Mouse (Mus musculus): ENCODE results near the gene Snf8. TPM values are rescaled to one million over a fixed set of nuclear protein-coding genes. Genes with fewer than 3 reads are reported as not detected.

The Snf8 gene
- total and polyA plus RNA-seq, 2 experiments from 2014 or later, result 36.7 to 120 TPM

GRCm38 (mm10) chr11:96028130-96028529 is 6.6 kb upstream of the Snf8 start:
- no peaks in the 10 kb centered on the region for H3K9me3 ChIP-seq (ENCODE audit: low read length)
- H3K27ac ChIP-seq (ENCODE audit: low read depth, low read length), result no peak overlapping the region
- H3K4me2 ChIP-seq (ENCODE audit: low read depth), result no peak overlapping the region
- no peak overlapping the region for H3K9ac ChIP-seq
- WGBS, result 66% methylated on average over 5 of the region's 5 CpGs
- H3K4me3 ChIP-seq (ENCODE audit: low read depth, low read length), result no peak overlapping the region
- no peaks in the 10 kb centered on the region for H3K36me3 ChIP-seq (ENCODE audit: insufficient read depth)
- TF ChIP-seq CTCF (IDR thresholded peaks at IDR 0.05; ENCODE audit: low read depth), result no peak
- H3K4me1 ChIP-seq (ENCODE audit: insufficient read depth), result no peaks in the 10 kb centered on the region
- no peaks in the 10 kb centered on the region for H3K27me3 ChIP-seq (ENCODE audit: insufficient read depth, low read length)
- DNase-seq (no peak), ATAC-seq (no peak)

- no peaks in the 10 kb centered on the region for H3K36me3 ChIP-seq (ENCODE audit: insufficient read depth)
- no peak overlapping the region for H3K9ac ChIP-seq
- H3K9me3 ChIP-seq (ENCODE audit: low read length), result no peaks in the 10 kb centered on the region
- 90% methylated on average over 3 of the region's 3 CpGs for WGBS
- no peak overlapping the region for H3K27ac ChIP-seq (ENCODE audit: low read depth, low read length)
- H3K4me1 ChIP-seq (ENCODE audit: insufficient read depth), result peaks cover 8% of the 10 kb centered on the region; the same call in 1 of the 2 replicates
- H3K4me3 ChIP-seq (ENCODE audit: low read depth, low read length), result no peak overlapping the region
- no peak overlapping the region for H3K4me2 ChIP-seq (ENCODE audit: low read depth)
- no peaks in the 10 kb centered on the region for H3K27me3 ChIP-seq (ENCODE audit: insufficient read depth, low read length)
- DNase-seq, result no peak
- TF ChIP-seq CTCF (IDR thresholded peaks at IDR 0.05; ENCODE audit: low read depth), result no peak
- no peak for ATAC-seq
Observed at GRCm38 (mm10) chr11:96030571-96030970, 4.1 kb upstream of the Snf8 start.

GRCm38 (mm10) chr11:96031701-96032100 is 3.0 kb upstream of the Snf8 start:
- Histone ChIP-seq H3K4me3 (ENCODE audit: low read depth, low read length) (no peak overlapping the region), H3K36me3 (ENCODE audit: insufficient read depth) (no peaks in the 10 kb centered on the region), H3K27me3 (ENCODE audit: insufficient read depth, low read length) (no peaks in the 10 kb centered on the region), H3K4me1 (ENCODE audit: insufficient read depth) (peaks cover 11% of the 10 kb centered on the region; the same call in 1 of the 2 replicates), H3K4me2 (ENCODE audit: low read depth) (no peak overlapping the region), H3K9me3 (ENCODE audit: low read length) (no peaks in the 10 kb centered on the region), H3K27ac (ENCODE audit: low read depth, low read length) (no peak overlapping the region), H3K9ac (no peak overlapping the region)
- 80% methylated on average over 2 of the region's 2 CpGs for WGBS
- no peak for DNase-seq
- ATAC-seq, result no peak
- TF ChIP-seq CTCF (IDR thresholded peaks at IDR 0.05; ENCODE audit: low read depth), result peak; percentile 35; the same call in 1 of the 2 replicates

GRCm38 (mm10) chr11:96033264-96033663 is 1.4 kb upstream of the Snf8 start:
- Histone ChIP-seq H3K27me3 (ENCODE audit: insufficient read depth, low read length) (no peaks in the 10 kb centered on the region), H3K9ac (no peak overlapping the region), H3K4me2 (ENCODE audit: low read depth) (no peak overlapping the region), H3K36me3 (ENCODE audit: insufficient read depth) (no peaks in the 10 kb centered on the region), H3K4me3 (ENCODE audit: low read depth, low read length) (no peak overlapping the region), H3K4me1 (ENCODE audit: insufficient read depth) (peaks cover 11% of the 10 kb centered on the region; the same call in 1 of the 2 replicates), H3K9me3 (ENCODE audit: low read length) (no peaks in the 10 kb centered on the region), H3K27ac (ENCODE audit: low read depth, low read length) (no peak overlapping the region)
- TF ChIP-seq CTCF (IDR thresholded peaks at IDR 0.05; ENCODE audit: low read depth), result peak; percentile 30
- WGBS, result 95% methylated on average over 3 of the region's 3 CpGs
- no peak for DNase-seq
- no peak for ATAC-seq

GRCm38 (mm10) chr11:96034116-96034515 is 569 bp upstream of the Snf8 start:
- TF ChIP-seq CTCF (IDR thresholded peaks at IDR 0.05; ENCODE audit: low read depth), result no peak
- peak overlapping the region; percentile 47; the same call in 1 of the 2 replicates for H3K27ac ChIP-seq (ENCODE audit: low read depth, low read length)
- WGBS, result 55% methylated on average over 8 of the region's 8 CpGs
- no peak for ATAC-seq
- DNase-seq, result no peak
- H3K36me3 ChIP-seq (ENCODE audit: insufficient read depth), result peaks cover 1% of the 10 kb centered on the region; the same call in 1 of the 2 replicates
- no peaks in the 10 kb centered on the region for H3K9me3 ChIP-seq (ENCODE audit: low read length)
- H3K4me3 ChIP-seq (ENCODE audit: low read depth, low read length), result peak overlapping the region; percentile 71
- H3K9ac ChIP-seq, result no peak overlapping the region; the same call in 1 of the 2 replicates
- H3K27me3 ChIP-seq (ENCODE audit: insufficient read depth, low read length), result no peaks in the 10 kb centered on the region
- H3K4me2 ChIP-seq (ENCODE audit: low read depth), result peak overlapping the region; percentile 83
- peaks cover 11% of the 10 kb centered on the region; the same call in 1 of the 2 replicates for H3K4me1 ChIP-seq (ENCODE audit: insufficient read depth)

GRCm38 (mm10) chr11:96035133-96035532 is 448 bp downstream of the Snf8 start:
- Histone ChIP-seq H3K4me2 (ENCODE audit: low read depth) (peak overlapping the region; percentile 83), H3K4me1 (ENCODE audit: insufficient read depth) (peaks cover 11% of the 10 kb centered on the region; the same call in 1 of the 2 replicates), H3K27ac (ENCODE audit: low read depth, low read length) (peak overlapping the region; percentile 47), H3K36me3 (ENCODE audit: insufficient read depth) (peaks cover 4% of the 10 kb centered on the region; the same call in 1 of the 2 replicates), H3K9me3 (ENCODE audit: low read length) (no peaks in the 10 kb centered on the region), H3K4me3 (ENCODE audit: low read depth, low read length) (peak overlapping the region; percentile 71), H3K9ac (peak overlapping the region; percentile 82), H3K27me3 (ENCODE audit: insufficient read depth, low read length) (no peaks in the 10 kb centered on the region)
- ATAC-seq (peak; percentile 27; the same call in 1 of the 2 replicates), DNase-seq (no peak)
- TF ChIP-seq CTCF (IDR thresholded peaks at IDR 0.05; ENCODE audit: low read depth), result no peak
- 10% methylated on average over 6 of the region's 6 CpGs for WGBS

GRCm38 (mm10) chr11:96037499-96037898 is 2.8 kb downstream of the Snf8 start:
- Histone ChIP-seq H3K27me3 (ENCODE audit: insufficient read depth, low read length) (no peaks in the 10 kb centered on the region), H3K27ac (ENCODE audit: low read depth, low read length) (no peak overlapping the region), H3K4me3 (ENCODE audit: low read depth, low read length) (no peak overlapping the region), H3K9me3 (ENCODE audit: low read length) (no peaks in the 10 kb centered on the region), H3K4me2 (ENCODE audit: low read depth) (no peak overlapping the region), H3K9ac (no peak overlapping the region), H3K4me1 (ENCODE audit: insufficient read depth) (peaks cover 11% of the 10 kb centered on the region; the same call in 1 of the 2 replicates), H3K36me3 (ENCODE audit: insufficient read depth) (peaks cover 14% of the 10 kb centered on the region)
- no peak for TF ChIP-seq CTCF (IDR thresholded peaks at IDR 0.05; ENCODE audit: low read depth)
- WGBS, result 94% methylated on average over 5 of the region's 5 CpGs
- no peak for DNase-seq
- ATAC-seq, result no peak

Measured in forebrain, postnatal 0 days (tissue).